Mouse (Mus musculus) layer of hippocampus, postnatal 14 days (tissue): ENCODE measurements around the gene Fbxw28. TPM values are rescaled to one million over a fixed set of nuclear protein-coding genes. Genes with fewer than 3 reads are reported as not detected.
"Not testable (repeated sequence)": the region's sequence is repeated elsewhere in the genome, so short reads cannot be mapped to it uniquely, and the experiment has no call there.

Experiments used
- DNase-seq, 2 experiments: peaks; one replicate each; pipeline ENCODE4 v3.0.0; 2021 to 2022; ENCODE audit warnings: low spot score in 2 of 2, mixed read lengths in 1 of 2
- long read RNA-seq, 2 experiments: library from polyadenylated mRNA; stranded (forward); transcript quantifications; one replicate each; pipeline ENCODE4 v2.0.0; 2021
- total RNA-seq, 2 experiments: library from RNA; stranded (reverse); gene quantifications; 2 replicates each; pipeline ENCODE4 v1.2.3; 2021

Fbxw28 gene
- not detected for total RNA-seq
- long read RNA-seq, experiment 1, result 0 reads
- long read RNA-seq, experiment 2, result 0 reads

DNA sequence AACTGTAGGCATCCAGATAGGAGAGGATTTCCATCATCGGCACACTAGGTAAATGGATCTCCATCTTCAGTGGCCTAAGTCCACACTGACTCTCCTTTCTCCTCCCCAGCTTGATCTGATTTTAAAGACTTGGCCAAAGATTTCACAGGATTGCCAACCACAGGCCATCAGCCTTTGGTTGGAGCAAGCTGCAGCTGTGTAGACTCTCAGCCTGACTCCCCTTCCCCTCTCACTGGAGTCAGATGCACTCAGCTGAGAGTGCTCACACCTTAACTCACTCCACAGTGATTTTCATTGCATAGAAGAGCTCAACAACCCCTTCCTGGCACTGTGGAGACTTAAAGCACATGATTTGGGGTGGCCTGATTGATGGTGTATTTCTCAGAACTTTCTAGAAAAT is at the start of gene Fbxw28:
TSS of gene Fbxw28 (minus strand) at position 101 of the 400 bp plus-strand sequence.
- DNase-seq, result not testable (repeated sequence)

DNA sequence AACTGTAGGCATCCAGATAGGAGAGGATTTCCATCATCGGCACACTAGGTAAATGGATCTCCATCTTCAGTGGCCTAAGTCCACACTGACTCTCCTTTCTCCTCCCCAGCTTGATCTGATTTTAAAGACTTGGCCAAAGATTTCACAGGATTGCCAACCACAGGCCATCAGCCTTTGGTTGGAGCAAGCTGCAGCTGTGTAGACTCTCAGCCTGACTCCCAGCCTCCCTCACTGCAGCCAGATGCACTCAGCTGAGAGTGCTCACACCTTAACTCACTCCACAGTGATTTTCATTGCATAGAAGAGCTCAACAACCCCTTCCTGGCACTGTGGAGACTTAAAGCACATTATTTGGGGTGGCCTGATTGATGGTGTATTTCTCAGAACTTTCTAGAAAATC is 51.9 kb downstream of the Fbxw28 start, which contains the start of gene Fbxw14:
TSS of gene Fbxw14 (minus strand) at position 101 of the 400 bp plus-strand sequence.
- DNase-seq, result not testable (repeated sequence)

Other genes with a start within 250 kb of the Fbxw28 start
- gene Plxnb1, start 244.3 kb downstream of the Fbxw28 start, total RNA-seq, result 10 to 100 TPM; 90.5 to 91.9 TPM
- gene Fbxw21, start 177.6 kb downstream of the Fbxw28 start, total RNA-seq, result not detected
- gene Fbxw13, start 143.7 kb downstream of the Fbxw28 start, total RNA-seq, result not detected
- not detected for gene Fbxw20, start 104.9 kb downstream of the Fbxw28 start, total RNA-seq
- not detected for gene Fbxw14, start 52.0 kb downstream of the Fbxw28 start, total RNA-seq
- not detected for gene Fbxw22, start 64.6 kb upstream of the Fbxw28 start, total RNA-seq
- not detected for gene Fbxw16, start 109.5 kb upstream of the Fbxw28 start, total RNA-seq
- not detected for gene Fbxw19, start 156.2 kb upstream of the Fbxw28 start, total RNA-seq
- not detected for gene Fbxw15, start 228.6 kb upstream of the Fbxw28 start, total RNA-seq